Mouse (Mus musculus) cerebellum, adult 18-20 months (tissue): ENCODE results near the gene Zcchc24.
A peak's percentile ranks its signal among the peaks of the same experiment; 100 is the strongest.

Source experiments
- DNase-seq, 2 experiments: peaks; one replicate each; pipeline ENCODE4 v3.0.0; 2021

The Zcchc24 gene

GRCm38 (mm10) chr14:25774100-25774499 is 5.3 kb upstream of the Zcchc24 start:
- no peak for DNase-seq

- no peak for DNase-seq
Measured at GRCm38 (mm10) chr14:25773039-25773438, 4.2 kb upstream of the Zcchc24 start.

GRCm38 (mm10) chr14:25769626-25770306 is 927 bp upstream of the Zcchc24 start:
- DNase-seq, result no peak

GRCm38 (mm10) chr14:25768261-25768893 is 462 bp downstream of the Zcchc24 start:
- peak in 1 of 2 experiments; percentile 13 for DNase-seq

GRCm38 (mm10) chr14:25767725-25768203 is 1.1 kb downstream of the Zcchc24 start:
- no peak for DNase-seq

GRCm38 (mm10) chr14:25766441-25766840 is 2.4 kb downstream of the Zcchc24 start:
- DNase-seq, result no peak

- peak; percentile 21 to 45 for DNase-seq
Measured at GRCm38 (mm10) chr14:25765921-25766320, 2.9 kb downstream of the Zcchc24 start.

- no peak for DNase-seq
Measured at GRCm38 (mm10) chr14:25765146-25765545, 3.7 kb downstream of the Zcchc24 start.

GRCm38 (mm10) chr14:25761184-25761583 is 7.7 kb downstream of the Zcchc24 start:
- no peak for DNase-seq

GRCm38 (mm10) chr14:25759981-25760537 is 8.8 kb downstream of the Zcchc24 start:
- no peak for DNase-seq

- no peak for DNase-seq
Measured at GRCm38 (mm10) chr14:25759551-25759950, 9.3 kb downstream of the Zcchc24 start.

GRCm38 (mm10) chr14:25757917-25758316 is 10.9 kb downstream of the Zcchc24 start:
- DNase-seq, result no peak

GRCm38 (mm10) chr14:25756385-25756990 is 12.4 kb downstream of the Zcchc24 start:
- no peak for DNase-seq

- no peak for DNase-seq
Measured at GRCm38 (mm10) chr14:25755541-25755940, 13.3 kb downstream of the Zcchc24 start.

GRCm38 (mm10) chr14:25754531-25755484 is 14.0 kb downstream of the Zcchc24 start:
- no peak for DNase-seq

GRCm38 (mm10) chr14:25753021-25753420 is 15.8 kb downstream of the Zcchc24 start:
- DNase-seq, result peak; percentile 20 to 32

- no peak for DNase-seq
Measured at GRCm38 (mm10) chr14:25751067-25751466, 17.8 kb downstream of the Zcchc24 start.

- DNase-seq, result no peak
Measured at GRCm38 (mm10) chr14:25750448-25751015, 18.3 kb downstream of the Zcchc24 start.

- no peak for DNase-seq
Measured at GRCm38 (mm10) chr14:25749143-25749909, 19.5 kb downstream of the Zcchc24 start.

GRCm38 (mm10) chr14:25747996-25748756 is 20.7 kb downstream of the Zcchc24 start:
- no peak for DNase-seq
